In genomic region chr15:78899740-78900584, GRCm38 (mm10) we compare ENCODE assay signal across 7 mouse cellular contexts. TPM values are rescaled to one million over a fixed set of nuclear protein-coding genes. Genes with fewer than 3 reads are reported as not detected.
DNase-seq lines count a peak whose midpoint lies in the region; ATAC-seq and TF ChIP-seq lines count a peak whose summit lies in the region.

Gene Sh3bp1 (plus strand): TSS chr15:78899768.

- peaks cover 37% of the 10 kb centered on the region for H3K27me3 ChIP-seq in forebrain, embryonic 12.5 days
- H3K27me3 ChIP-seq in hindbrain, embryonic 10.5 days (ENCODE audit: insufficient read depth, poor library complexity, severe bottlenecking): peaks cover 19% of the 10 kb centered on the region
- H3K27me3 ChIP-seq in megakaryocyte, embryonic 14.5 days (replicated peaks): no peaks in the 10 kb centered on the region

- H3K9ac ChIP-seq in ES-E14 (ENCODE audit: insufficient read depth, low read depth, low read length, poor library complexity, severe bottlenecking): peak within 1 kb of the TSS; percentile 72
- H3K9ac ChIP-seq in forebrain, embryonic 12.5 days: peak within 1 kb of the TSS; percentile 68

- H3K4me1 ChIP-seq in ES-E14 (ENCODE audit: control insufficient read depth in 2 of 2, insufficient read depth in 2 of 2, low read length in 2 of 2, poor library complexity in 1 of 2): peaks cover 13 to 39% of the 10 kb centered on the region in 2 experiments
- H3K4me1 ChIP-seq in forebrain, embryonic 12.5 days: peaks cover 27% of the 10 kb centered on the region
- peaks cover 66% of the 10 kb centered on the region for H3K4me1 ChIP-seq in hindbrain, embryonic 10.5 days (replicated peaks)
- H3K4me1 ChIP-seq in megakaryocyte, embryonic 14.5 days: peaks cover 88% of the 10 kb centered on the region

- intact Hi-C loops in left cerebral cortex, postnatal 14 days (cut with DNase I): no loop called here

- peak within 1 kb of the TSS; percentile 81 to 82 for H3K4me3 ChIP-seq in ES-E14 (ENCODE audit: insufficient read depth in 1 of 2, low read depth in 1 of 2, low read length in 2 of 2, poor library complexity in 1 of 2, severe bottlenecking in 1 of 2)
- peak within 1 kb of the TSS; percentile 57 for H3K4me3 ChIP-seq in forebrain, embryonic 12.5 days (replicated peaks)
- peak within 1 kb of the TSS; percentile 72 for H3K4me3 ChIP-seq in hindbrain, embryonic 10.5 days
- H3K4me3 ChIP-seq in megakaryocyte, embryonic 14.5 days (replicated peaks): peak within 1 kb of the TSS; percentile 99

- H3K4me2 ChIP-seq in forebrain, embryonic 12.5 days: peak within 1 kb of the TSS; percentile 95

- H3K27ac ChIP-seq in ES-E14 (ENCODE audit: insufficient read depth, low read depth, low read length, poor library complexity, severe bottlenecking): no peak within 1 kb of the TSS
- H3K27ac ChIP-seq in forebrain, embryonic 12.5 days: no peak within 1 kb of the TSS; the same call in 1 of the 2 replicates
- H3K27ac ChIP-seq in hindbrain, embryonic 10.5 days: peak within 1 kb of the TSS; percentile 86

- no peak for DNase-seq in ES-E14 (ENCODE audit: low read depth, low spot score)
- peak; percentile 81 for DNase-seq in adrenal gland, postnatal 14 days
- DNase-seq in hindbrain, embryonic 10.5 days (ENCODE audit: low spot score): peak; percentile 66
- peak in 1 of 2 experiments; percentile 60 for DNase-seq in left cerebral cortex, postnatal 14 days (ENCODE audit: low spot score in 2 of 2)
- DNase-seq in right cerebral cortex, postnatal 4 days: peak; percentile 61

- H3K9me3 ChIP-seq in ES-E14 (ENCODE audit: control insufficient read depth, insufficient read depth, low read depth, low read length): no peaks in the 10 kb centered on the region
- H3K9me3 ChIP-seq in forebrain, embryonic 12.5 days: no peaks in the 10 kb centered on the region
- H3K9me3 ChIP-seq in hindbrain, embryonic 10.5 days: no peaks in the 10 kb centered on the region
- H3K9me3 ChIP-seq in megakaryocyte, embryonic 14.5 days: no peaks in the 10 kb centered on the region

- ATAC-seq in forebrain, embryonic 12.5 days (ENCODE audit: low FRiP score): 0 out of 2 replicates have a peak, but pooled peaks have one; percentile 37

- peaks cover 12% of the 10 kb centered on the region for H3K36me3 ChIP-seq in ES-E14 (ENCODE audit: control insufficient read depth, insufficient read depth, low read length, poor library complexity, severe bottlenecking)
- 0 out of 2 replicates have a peak, but pooled peaks cover 3% of the 10 kb centered on the region for H3K36me3 ChIP-seq in forebrain, embryonic 12.5 days (replicated peaks)
- peaks cover 24% of the 10 kb centered on the region for H3K36me3 ChIP-seq in hindbrain, embryonic 10.5 days
- H3K36me3 ChIP-seq in megakaryocyte, embryonic 14.5 days (replicated peaks; ENCODE audit: low read length): peaks cover 68% of the 10 kb centered on the region

- WGBS in forebrain, embryonic 12.5 days: under 1% methylated on average over 46 of the region's 47 CpGs
- WGBS in hindbrain, embryonic 10.5 days: under 1% methylated on average over 47 of the region's 47 CpGs

- in situ Hi-C loops in ES-E14 (cut with MboI; ENCODE audit: low sequenced_read_pairs in 2 of 2, unreplicated experiment in 2 of 2): no loop called here

TF ChIP-seq in ES-E14, 5 proteins besides CTCF, POLR2A, EP300 and RAD21:
- TF ChIP-seq MAFK (IDR thresholded peaks at IDR 0.05; ENCODE audit: insufficient read depth, low read depth, low read length): no peak
- TF ChIP-seq ZC3H11A (IDR thresholded peaks at IDR 0.05; ENCODE audit: borderline replicate concordance, low read depth, low read length): no peak
- TF ChIP-seq HCFC1 (IDR thresholded peaks at IDR 0.05; ENCODE audit: borderline replicate concordance, insufficient read depth, low read length): no peak
- TF ChIP-seq ZNF384 (IDR thresholded peaks at IDR 0.05; ENCODE audit: low read depth, low read length): no peak
- no peak for TF ChIP-seq CHD2 (IDR thresholded peaks at IDR 0.05; ENCODE audit: low read depth, low read length)

RNA-seq across cellular contexts. Expression of gene Sh3bp1, which starts in this region (rescaled TPM):
- total RNA-seq in ES-E14 (2012; rRNA removed): 10.5 and 17.3 TPM in 2 replicates
- 6.6 and 15.2 TPM in 2 replicates for total RNA-seq in adrenal gland, postnatal 14 days (2021)
- polyA plus RNA-seq in forebrain, embryonic 12.5 days (2016; fragmentation: Nextera tagmentation; extraction: Ambion mirVana): 10.3 TPM in 2 replicates
- 23.8 and 24.7 TPM in 2 replicates for polyA plus RNA-seq in hindbrain, embryonic 10.5 days (2016; fragmentation: Nextera tagmentation; extraction: Ambion mirVana)
- 10 to 100 TPM; 13.4 TPM for total RNA-seq in left cerebral cortex, postnatal 14 days (2021)
- 1,441 and 3,817 TPM in 2 replicates for polyA plus RNA-seq in megakaryocyte, embryonic 14.5 days (2012; ENCODE audit: insufficient read depth, low replicate concordance)

Comparison
In these comparisons a context has a peak if more than half of its experiments do, and no peak if none do; other contexts are left out.
1. RNA of gene Sh3bp1 (polyA plus RNA-seq): 1,441 to 3,817 TPM in megakaryocyte, embryonic 14.5 days; 23.8 to 24.7 TPM in hindbrain, embryonic 10.5 days and 10.3 TPM in forebrain, embryonic 12.5 days; every median in the first group is over 10 times any median in the second.
2. Peak in every context shown above with its lines, with median percentiles within 50 percentile points of each other: H3K4me3 ChIP-seq.